Mouse (Mus musculus): Measurements from ENCODE around the gene Mecom. TPM values are rescaled to one million over a fixed set of nuclear protein-coding genes. Genes with fewer than 3 reads are reported as not detected.

Gene Mecom
- polyA plus RNA-seq, 1 experiment from 2014 or later: 218 TPM

DNA sequence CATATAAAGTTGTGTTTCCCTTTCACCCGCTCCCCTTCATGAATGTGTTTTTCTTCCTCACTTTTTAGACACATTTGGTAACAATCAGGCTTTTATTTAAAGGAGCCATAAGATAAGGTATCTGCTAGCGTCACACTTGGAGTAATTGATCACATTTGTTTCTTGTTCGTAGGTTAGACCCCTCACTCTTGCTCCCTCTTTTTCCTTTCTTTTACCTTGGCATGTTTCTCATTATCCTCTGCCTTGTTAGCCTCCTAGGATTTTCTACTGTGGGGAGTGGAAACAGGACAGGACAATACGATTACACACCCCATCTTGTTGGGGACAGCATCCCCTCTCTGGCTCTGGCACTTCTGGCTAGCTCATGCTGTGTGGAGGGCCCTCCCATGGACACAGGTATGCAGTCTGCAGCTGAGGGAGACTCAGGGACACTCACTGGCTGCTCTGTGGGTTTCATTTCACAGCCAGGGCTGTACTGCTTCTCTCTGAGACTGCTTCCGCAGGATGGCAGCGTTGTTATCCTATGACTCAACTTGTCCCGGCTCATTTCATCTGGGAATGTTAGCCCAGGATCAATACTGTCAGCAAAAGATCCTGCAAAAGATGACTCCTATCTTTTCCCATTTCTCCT lies 334.2 kb downstream of the Mecom start:
- no peaks in the 10 kb centered on the region for H3K27me3 ChIP-seq (ENCODE audit: control insufficient read depth, insufficient read depth, low read length)
- H3K4me2 ChIP-seq (ENCODE audit: low read depth, severe bottlenecking): 0 out of 2 replicates have a peak overlapping the region, but pooled peaks have one; percentile 13
- DNase-seq (ENCODE audit: low spot score) (no peak), ATAC-seq (ENCODE audit: insufficient number of reproducible peaks, low FRiP score, low TSS enrichment, low read depth) (peak; percentile 67; the same call in 1 of the 2 replicates)
- no peaks in the 10 kb centered on the region for H3K36me3 ChIP-seq (ENCODE audit: control insufficient read depth, insufficient read depth, low read length)
- peak overlapping the region; percentile 93 for H3K27ac ChIP-seq (replicated peaks; ENCODE audit: low read depth, low read length)
- peaks cover 27% of the 10 kb centered on the region for H3K4me1 ChIP-seq (ENCODE audit: control insufficient read depth, insufficient read depth, low read length)
- no peak overlapping the region for H3K9ac ChIP-seq (ENCODE audit: low read length)
- 7% methylated on average over 7 of the region's 7 CpGs for WGBS
- no peaks in the 10 kb centered on the region for H3K9me3 ChIP-seq (ENCODE audit: control insufficient read depth, low read length)
- H3K4me3 ChIP-seq (ENCODE audit: low read depth, low read length): no peak overlapping the region

GRCm38 (mm10) chr3:30212802-30213201 lies 335.0 kb downstream of the Mecom start:
- DNase-seq (ENCODE audit: low spot score): no peak
- H3K4me3 ChIP-seq (ENCODE audit: low read depth, low read length): no peak overlapping the region
- no peak overlapping the region for H3K9ac ChIP-seq (ENCODE audit: low read length)
- no peaks in the 10 kb centered on the region for H3K36me3 ChIP-seq (ENCODE audit: control insufficient read depth, insufficient read depth, low read length)
- no peaks in the 10 kb centered on the region for H3K9me3 ChIP-seq (ENCODE audit: control insufficient read depth, low read length)
- H3K4me1 ChIP-seq (ENCODE audit: control insufficient read depth, insufficient read depth, low read length): peaks cover 26% of the 10 kb centered on the region
- 2% methylated on average over 3 of the region's 3 CpGs for WGBS
- H3K4me2 ChIP-seq (ENCODE audit: low read depth, severe bottlenecking): no peak overlapping the region
- ATAC-seq (ENCODE audit: insufficient number of reproducible peaks, low FRiP score, low TSS enrichment, low read depth): peak; percentile 83
- no peaks in the 10 kb centered on the region for H3K27me3 ChIP-seq (ENCODE audit: control insufficient read depth, insufficient read depth, low read length)
- H3K27ac ChIP-seq (replicated peaks; ENCODE audit: low read depth, low read length): peak overlapping the region; percentile 93

DNA sequence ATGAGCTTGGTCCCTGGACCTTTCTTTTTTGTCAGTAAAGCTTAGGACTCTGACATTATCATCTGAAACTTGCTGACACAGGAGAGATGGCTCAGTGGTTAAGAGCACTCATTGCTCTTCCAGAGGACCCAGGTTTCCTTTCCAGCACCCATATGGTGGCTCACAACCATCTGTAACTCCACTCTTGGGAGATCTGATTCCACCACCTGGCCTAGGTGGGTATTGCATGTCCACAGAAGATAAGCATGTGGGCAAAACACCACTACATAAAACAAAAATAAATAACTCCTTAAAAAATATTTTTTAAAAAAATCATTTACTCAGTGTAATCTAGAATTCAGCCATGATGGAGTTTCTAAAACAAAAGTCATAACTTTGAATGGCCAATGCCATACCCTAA lies 338.7 kb downstream of the Mecom start:
- ATAC-seq (ENCODE audit: insufficient number of reproducible peaks, low FRiP score, low TSS enrichment, low read depth) (no peak), DNase-seq (ENCODE audit: low spot score) (no peak)
- peaks cover 20% of the 10 kb centered on the region for H3K4me1 ChIP-seq (ENCODE audit: control insufficient read depth, insufficient read depth, low read length)
- no peaks in the 10 kb centered on the region for H3K27me3 ChIP-seq (ENCODE audit: control insufficient read depth, insufficient read depth, low read length)
- H3K27ac ChIP-seq (replicated peaks; ENCODE audit: low read depth, low read length): no peak overlapping the region
- H3K4me3 ChIP-seq (ENCODE audit: low read depth, low read length): no peak overlapping the region
- no peak overlapping the region for H3K4me2 ChIP-seq (ENCODE audit: low read depth, severe bottlenecking)
- no peaks in the 10 kb centered on the region for H3K9me3 ChIP-seq (ENCODE audit: control insufficient read depth, low read length)
- no peak overlapping the region for H3K9ac ChIP-seq (ENCODE audit: low read length)
- no peaks in the 10 kb centered on the region for H3K36me3 ChIP-seq (ENCODE audit: control insufficient read depth, insufficient read depth, low read length)

GRCm38 (mm10) chr3:30207886-30208285 lies 339.9 kb downstream of the Mecom start:
- DNase-seq (ENCODE audit: low spot score) (no peak), ATAC-seq (ENCODE audit: insufficient number of reproducible peaks, low FRiP score, low TSS enrichment, low read depth) (no peak)
- no peak overlapping the region for H3K4me3 ChIP-seq (ENCODE audit: low read depth, low read length)
- 40% methylated on average over 8 of the region's 8 CpGs for WGBS
- no peak overlapping the region for H3K4me2 ChIP-seq (ENCODE audit: low read depth, severe bottlenecking)
- no peaks in the 10 kb centered on the region for H3K36me3 ChIP-seq (ENCODE audit: control insufficient read depth, insufficient read depth, low read length)
- peaks cover 10% of the 10 kb centered on the region for H3K4me1 ChIP-seq (ENCODE audit: control insufficient read depth, insufficient read depth, low read length)
- H3K27ac ChIP-seq (replicated peaks; ENCODE audit: low read depth, low read length): no peak overlapping the region
- H3K9ac ChIP-seq (ENCODE audit: low read length): no peak overlapping the region
- no peaks in the 10 kb centered on the region for H3K27me3 ChIP-seq (ENCODE audit: control insufficient read depth, insufficient read depth, low read length)
- H3K9me3 ChIP-seq (ENCODE audit: control insufficient read depth, low read length): no peaks in the 10 kb centered on the region

DNA sequence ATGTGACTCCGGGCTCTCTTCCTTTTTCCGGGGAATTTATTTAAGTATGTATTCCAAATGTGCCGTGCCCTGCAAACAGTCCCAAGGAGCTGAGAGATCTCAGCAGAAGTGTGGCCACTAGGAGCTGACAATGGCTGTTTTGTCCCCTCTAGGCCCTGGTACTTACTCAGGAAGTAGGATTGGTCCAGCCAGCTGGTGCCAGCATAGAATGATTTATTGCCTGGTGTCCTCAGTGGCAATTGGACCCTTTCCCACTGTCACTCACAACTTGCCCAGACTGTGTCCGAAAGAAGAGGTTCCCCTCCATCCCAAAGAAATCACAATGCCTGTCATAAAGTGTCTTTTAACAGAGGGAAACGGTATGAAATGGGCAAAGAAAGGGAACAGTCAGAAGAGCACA lies 340.4 kb downstream of the Mecom start:
- Histone ChIP-seq H3K27ac (replicated peaks; ENCODE audit: low read depth, low read length) (no peak overlapping the region; the same call in 1 of the 2 replicates), H3K36me3 (ENCODE audit: control insufficient read depth, insufficient read depth, low read length) (no peaks in the 10 kb centered on the region), H3K9me3 (ENCODE audit: control insufficient read depth, low read length) (no peaks in the 10 kb centered on the region), H3K9ac (ENCODE audit: low read length) (no peak overlapping the region), H3K4me2 (ENCODE audit: low read depth, severe bottlenecking) (no peak overlapping the region), H3K27me3 (ENCODE audit: control insufficient read depth, insufficient read depth, low read length) (no peaks in the 10 kb centered on the region), H3K4me3 (ENCODE audit: low read depth, low read length) (no peak overlapping the region), H3K4me1 (ENCODE audit: control insufficient read depth, insufficient read depth, low read length) (peaks cover 8% of the 10 kb centered on the region)
- no peak for ATAC-seq (ENCODE audit: insufficient number of reproducible peaks, low FRiP score, low TSS enrichment, low read depth)
- no peak for DNase-seq (ENCODE audit: low spot score)
- WGBS: 50% methylated on average over 5 of the region's 5 CpGs

GRCm38 (mm10) chr3:30206123-30206522 lies 341.7 kb downstream of the Mecom start:
- DNase-seq (ENCODE audit: low spot score): no peak
- no peak overlapping the region for H3K9ac ChIP-seq (ENCODE audit: low read length)
- ATAC-seq (ENCODE audit: insufficient number of reproducible peaks, low FRiP score, low TSS enrichment, low read depth): no peak
- no peak overlapping the region for H3K4me2 ChIP-seq (ENCODE audit: low read depth, severe bottlenecking)
- H3K9me3 ChIP-seq (ENCODE audit: control insufficient read depth, low read length): no peaks in the 10 kb centered on the region
- H3K4me1 ChIP-seq (ENCODE audit: control insufficient read depth, insufficient read depth, low read length): peaks cover 4% of the 10 kb centered on the region
- H3K27ac ChIP-seq (replicated peaks; ENCODE audit: low read depth, low read length): no peak overlapping the region
- WGBS: 69% methylated on average over 8 of the region's 8 CpGs
- no peak overlapping the region for H3K4me3 ChIP-seq (ENCODE audit: low read depth, low read length)
- H3K27me3 ChIP-seq (ENCODE audit: control insufficient read depth, insufficient read depth, low read length): no peaks in the 10 kb centered on the region
- H3K36me3 ChIP-seq (ENCODE audit: control insufficient read depth, insufficient read depth, low read length): no peaks in the 10 kb centered on the region

DNA sequence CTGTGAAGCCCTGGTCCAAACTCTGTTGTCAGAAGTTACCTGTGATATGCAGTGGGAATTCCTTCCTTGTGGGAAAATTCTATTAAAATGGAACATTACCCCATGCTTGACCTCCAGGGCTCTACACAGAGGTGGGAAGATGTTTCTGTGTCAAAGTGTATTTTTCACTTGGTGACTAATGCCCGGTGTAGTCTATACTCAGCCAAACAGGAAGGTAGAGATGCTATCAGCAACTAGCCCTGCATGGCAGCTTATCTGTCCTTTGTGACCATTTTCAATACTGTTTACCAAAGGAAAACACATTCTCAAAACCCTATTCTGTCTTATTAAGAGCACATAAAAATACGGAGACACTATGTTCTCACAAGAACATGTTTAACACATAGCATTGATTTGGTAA lies 344.0 kb downstream of the Mecom start:
- WGBS: 89% methylated on average over 2 of the region's 2 CpGs
- Histone ChIP-seq H3K27ac (replicated peaks; ENCODE audit: low read depth, low read length) (no peak overlapping the region), H3K36me3 (ENCODE audit: control insufficient read depth, insufficient read depth, low read length) (no peaks in the 10 kb centered on the region), H3K27me3 (ENCODE audit: control insufficient read depth, insufficient read depth, low read length) (no peaks in the 10 kb centered on the region), H3K9me3 (ENCODE audit: control insufficient read depth, low read length) (no peaks in the 10 kb centered on the region), H3K4me3 (ENCODE audit: low read depth, low read length) (no peak overlapping the region), H3K4me1 (ENCODE audit: control insufficient read depth, insufficient read depth, low read length) (peaks cover 5% of the 10 kb centered on the region; the same call in 1 of the 2 replicates), H3K4me2 (ENCODE audit: low read depth, severe bottlenecking) (no peak overlapping the region), H3K9ac (ENCODE audit: low read length) (no peak overlapping the region)
- ATAC-seq (ENCODE audit: insufficient number of reproducible peaks, low FRiP score, low TSS enrichment, low read depth) (no peak), DNase-seq (ENCODE audit: low spot score) (no peak)

DNA sequence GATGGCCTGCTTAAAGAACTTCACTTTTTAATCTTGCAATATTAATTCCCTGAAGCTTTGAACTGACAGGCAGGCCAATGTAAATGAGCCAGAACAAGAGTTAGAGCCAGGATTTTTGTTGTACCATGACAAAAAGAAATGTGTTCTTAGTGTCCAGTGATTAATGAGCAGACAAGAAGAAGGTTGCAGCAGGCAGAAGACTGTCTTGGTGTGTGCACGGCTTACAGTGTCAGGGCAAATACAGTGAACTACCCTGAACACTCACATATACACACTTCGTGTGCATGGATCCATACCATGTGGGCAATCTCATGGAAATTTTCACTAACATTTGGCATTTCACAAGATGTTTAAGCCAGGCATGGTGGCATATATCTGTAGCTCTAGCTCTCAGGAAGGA lies 349.0 kb downstream of the Mecom start:
- Histone ChIP-seq H3K4me3 (ENCODE audit: low read depth, low read length) (no peak overlapping the region), H3K27ac (replicated peaks; ENCODE audit: low read depth, low read length) (no peak overlapping the region), H3K27me3 (ENCODE audit: control insufficient read depth, insufficient read depth, low read length) (no peaks in the 10 kb centered on the region), H3K4me2 (ENCODE audit: low read depth, severe bottlenecking) (no peak overlapping the region), H3K9me3 (ENCODE audit: control insufficient read depth, low read length) (no peaks in the 10 kb centered on the region), H3K36me3 (ENCODE audit: control insufficient read depth, insufficient read depth, low read length) (no peaks in the 10 kb centered on the region), H3K4me1 (ENCODE audit: control insufficient read depth, insufficient read depth, low read length) (0 out of 2 replicates have a peak, but pooled peaks cover 3% of the 10 kb centered on the region), H3K9ac (ENCODE audit: low read length) (no peak overlapping the region)
- WGBS: 71% methylated on average over 2 of the region's 2 CpGs
- ATAC-seq (ENCODE audit: insufficient number of reproducible peaks, low FRiP score, low TSS enrichment, low read depth) (no peak), DNase-seq (ENCODE audit: low spot score) (no peak)

DNA sequence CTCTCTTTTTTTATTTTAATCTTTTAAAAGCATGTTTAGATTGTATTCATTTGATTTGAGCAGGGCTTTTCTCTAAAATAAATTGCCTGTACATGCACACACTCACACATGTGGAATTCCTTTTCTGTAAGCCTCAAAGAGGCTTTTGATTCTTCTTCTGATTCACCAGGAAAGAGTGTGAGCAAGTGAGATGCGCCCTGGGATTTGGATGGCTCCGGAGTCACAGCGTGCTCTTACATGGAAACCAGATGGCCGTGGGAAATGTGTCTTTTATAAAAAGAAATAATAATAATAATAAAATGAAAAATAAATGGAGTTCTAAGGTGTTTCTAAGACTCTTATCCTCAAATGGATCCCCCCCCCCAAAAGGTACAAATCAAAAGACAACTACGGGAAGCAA lies 349.6 kb downstream of the Mecom start:
- 65% methylated on average over 5 of the region's 5 CpGs for WGBS
- H3K36me3 ChIP-seq (ENCODE audit: control insufficient read depth, insufficient read depth, low read length): no peaks in the 10 kb centered on the region
- H3K4me1 ChIP-seq (ENCODE audit: control insufficient read depth, insufficient read depth, low read length): 0 out of 2 replicates have a peak, but pooled peaks cover 3% of the 10 kb centered on the region
- no peaks in the 10 kb centered on the region for H3K9me3 ChIP-seq (ENCODE audit: control insufficient read depth, low read length)
- no peak overlapping the region for H3K4me2 ChIP-seq (ENCODE audit: low read depth, severe bottlenecking)
- H3K27me3 ChIP-seq (ENCODE audit: control insufficient read depth, insufficient read depth, low read length): no peaks in the 10 kb centered on the region
- H3K9ac ChIP-seq (ENCODE audit: low read length): no peak overlapping the region
- ATAC-seq (ENCODE audit: insufficient number of reproducible peaks, low FRiP score, low TSS enrichment, low read depth) (no peak), DNase-seq (ENCODE audit: low spot score) (no peak)
- no peak overlapping the region for H3K27ac ChIP-seq (replicated peaks; ENCODE audit: low read depth, low read length)
- H3K4me3 ChIP-seq (ENCODE audit: low read depth, low read length): no peak overlapping the region

Data from limb, embryonic 11.5 days (tissue).